Mouse (Mus musculus): ENCODE data around the gene Wdr35.

DNA sequence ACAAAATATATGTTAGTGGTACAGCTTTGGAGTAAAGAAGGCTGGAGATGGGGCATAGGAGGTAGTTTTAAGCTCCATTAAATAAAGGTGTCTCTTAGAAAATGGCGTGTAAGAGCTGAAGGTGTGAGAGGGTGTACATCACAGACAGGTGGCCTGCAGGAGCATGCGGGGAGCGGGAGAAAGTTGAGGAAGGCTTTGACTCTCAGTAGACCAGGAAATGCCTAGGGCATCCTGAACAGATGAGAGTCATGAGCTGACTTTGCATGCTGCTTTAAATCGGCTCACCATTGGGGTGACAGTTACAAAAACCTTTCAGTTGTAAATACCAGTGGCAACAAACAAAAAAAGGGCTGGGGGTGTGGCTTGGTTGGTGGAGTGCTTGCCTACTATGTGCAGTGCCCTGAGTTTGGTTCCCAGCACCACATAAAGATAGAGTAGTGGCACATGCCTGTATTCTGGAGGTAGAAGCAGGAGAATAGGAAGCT, 32.5 kb upstream of the Wdr35 start:
- no peak for TF ChIP-seq CTCF (IDR thresholded peaks at IDR 0.05; ENCODE audit: low read depth)
- TF ChIP-seq EP300 (IDR thresholded peaks at IDR 0.05; ENCODE audit: low read depth): no peak
